Mouse (Mus musculus) liver, embryonic 11.5 days (tissue): ENCODE results near the gene Ddx27. TPM values are rescaled to one million over a fixed set of nuclear protein-coding genes. Genes with fewer than 3 reads are reported as not detected.

Experiments
- ATAC-seq: fragments of 200-750 bp; cut with Nextera tagmentation; replicated peaks from 2 replicates; pipeline ENCODE4 v1.8.0; 2017; ENCODE audit warnings: moderate number of reproducible peaks, mild to moderate bottlenecking, moderate TSS enrichment, moderate library complexity; ENCODE audit not compliant: low FRiP score
- DNase-seq: peaks from one replicate; pipeline ENCODE4 v3.0.0-alpha.2; 2017; ENCODE audit warnings: low spot score
- H3K27ac ChIP-seq: fragments of 300-500 bp; sonication (generic); 2 replicates; pipeline ENCODE4 v1.5.1; 2014; ENCODE audit warnings: mild to moderate bottlenecking, low read depth, low read length, control low read depth
- H3K27me3 ChIP-seq: fragments of 300-500 bp; sonication (generic); replicated peaks from 2 replicates; pipeline ENCODE4 v1.6.1; 2014; ENCODE audit warnings: low read length, mixed read lengths; ENCODE audit not compliant: control insufficient read depth, insufficient read depth
- H3K36me3 ChIP-seq: fragments of 300-500 bp; sonication (generic); 2 replicates; pipeline ENCODE4 v1.6.1; 2014; ENCODE audit warnings: mild to moderate bottlenecking, low read length, moderate library complexity, mixed read lengths; ENCODE audit not compliant: control insufficient read depth, insufficient read depth
- H3K4me1 ChIP-seq: fragments of 300-500 bp; sonication (generic); replicated peaks from 2 replicates; pipeline ENCODE4 v1.6.1; 2014; ENCODE audit warnings: low read length, mixed read lengths; ENCODE audit not compliant: control insufficient read depth, insufficient read depth
- H3K4me2 ChIP-seq: fragments of 300-500 bp; sonication (generic); 2 replicates; pipeline ENCODE4 v1.6.1; 2014; ENCODE audit warnings: mild to moderate bottlenecking, control low read depth, moderate library complexity
- H3K4me3 ChIP-seq: fragments of 300-500 bp; sonication (generic); 2 replicates; pipeline ENCODE4 v1.5.1; 2014; ENCODE audit warnings: low read depth, low read length, control low read depth
- H3K9ac ChIP-seq: fragments of 300-500 bp; sonication (generic); 2 replicates; pipeline ENCODE4 v1.6.1; 2014; ENCODE audit warnings: low read depth, low read length, control low read depth
- H3K9me3 ChIP-seq: fragments of 300-500 bp; sonication (generic); 2 replicates; pipeline ENCODE4 v1.6.1; 2016; ENCODE audit warnings: low read length, inconsistent platforms, mixed read lengths; ENCODE audit not compliant: control insufficient read depth
- WGBS: fragments of 180-500 bp; shearing (Covaris S2); extraction: QIAGEN DNeasy Blood & Tissue Kit; methylation state at CpG from one replicate; pipeline ENCODE4 v1.1.7; 2014; 5-methylcytosine and 5-hydroxymethylcytosine counted together
- polyA plus RNA-seq: library from polyadenylated mRNA; unstranded; fragments of >200 nt; fragmentation: Nextera tagmentation; extraction: Ambion mirVana; gene quantifications from 2 replicates; pipeline ENCODE4 v1.2.1, GENCODE M21; 2014

The Ddx27 gene
- polyA plus RNA-seq, 1 experiment from 2014 or later = 103 TPM

DNA sequence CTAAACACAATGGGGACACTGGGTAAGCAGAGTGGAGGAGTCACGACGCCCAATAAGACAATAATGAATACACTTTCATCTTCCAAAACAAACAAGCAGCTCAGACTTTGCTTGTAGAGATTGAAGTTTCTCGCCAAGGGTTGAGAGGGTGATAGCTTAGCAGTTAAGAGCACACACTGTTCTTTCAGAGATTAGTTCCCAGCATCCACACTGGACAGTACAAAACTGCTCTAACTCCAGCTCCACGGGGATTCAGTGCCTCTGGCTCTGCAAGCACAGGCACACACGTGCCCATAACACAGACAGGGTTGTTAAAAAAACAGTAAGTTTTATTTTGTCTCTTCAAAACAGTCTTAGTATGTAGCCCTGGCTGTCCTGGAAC lies 41.9 kb downstream of the Ddx27 start:
- no peak overlapping the region for H3K4me3 ChIP-seq
- DNase-seq (no peak), ATAC-seq (no peak)
- no peak overlapping the region for H3K27ac ChIP-seq
- H3K4me2 ChIP-seq = no peak overlapping the region
- 87% methylated on average over 5 of the region's 5 CpGs for WGBS
- no peaks in the 10 kb centered on the region for H3K9me3 ChIP-seq
- no peaks in the 10 kb centered on the region for H3K27me3 ChIP-seq
- H3K9ac ChIP-seq = no peak overlapping the region
- H3K4me1 ChIP-seq = peaks cover 31% of the 10 kb centered on the region
- H3K36me3 ChIP-seq = peaks cover 36% of the 10 kb centered on the region

DNA sequence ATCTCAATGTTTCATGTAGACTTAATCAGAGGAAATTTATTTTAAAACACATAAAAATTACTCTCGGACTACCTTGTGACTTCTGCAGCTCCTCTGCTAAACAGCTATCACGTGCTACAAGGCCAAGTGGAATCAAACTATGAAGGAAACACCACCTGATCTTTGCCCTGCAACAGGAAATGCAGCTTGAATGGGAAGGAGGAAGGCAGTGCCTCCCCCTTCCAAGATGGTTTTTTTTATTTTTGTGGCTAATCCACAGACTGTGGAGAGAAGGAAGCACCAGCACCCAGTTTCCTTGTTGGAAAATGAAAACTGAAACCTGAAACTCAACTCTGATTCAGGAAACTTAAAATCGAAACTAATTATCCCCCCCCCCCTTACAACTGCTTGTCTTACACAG lies 43.2 kb downstream of the Ddx27 start:
- 0 out of 2 replicates have a peak overlapping the region, but pooled peaks have one; percentile 13 for H3K27ac ChIP-seq
- WGBS = 66% methylated on average over 3 of the region's 3 CpGs
- no peaks in the 10 kb centered on the region for H3K9me3 ChIP-seq
- H3K4me2 ChIP-seq = no peak overlapping the region
- no peak for ATAC-seq
- no peak for DNase-seq
- peaks cover 30% of the 10 kb centered on the region for H3K36me3 ChIP-seq
- H3K27me3 ChIP-seq = no peaks in the 10 kb centered on the region
- H3K9ac ChIP-seq = no peak overlapping the region
- H3K4me1 ChIP-seq = peaks cover 28% of the 10 kb centered on the region
- no peak overlapping the region for H3K4me3 ChIP-seq

DNA sequence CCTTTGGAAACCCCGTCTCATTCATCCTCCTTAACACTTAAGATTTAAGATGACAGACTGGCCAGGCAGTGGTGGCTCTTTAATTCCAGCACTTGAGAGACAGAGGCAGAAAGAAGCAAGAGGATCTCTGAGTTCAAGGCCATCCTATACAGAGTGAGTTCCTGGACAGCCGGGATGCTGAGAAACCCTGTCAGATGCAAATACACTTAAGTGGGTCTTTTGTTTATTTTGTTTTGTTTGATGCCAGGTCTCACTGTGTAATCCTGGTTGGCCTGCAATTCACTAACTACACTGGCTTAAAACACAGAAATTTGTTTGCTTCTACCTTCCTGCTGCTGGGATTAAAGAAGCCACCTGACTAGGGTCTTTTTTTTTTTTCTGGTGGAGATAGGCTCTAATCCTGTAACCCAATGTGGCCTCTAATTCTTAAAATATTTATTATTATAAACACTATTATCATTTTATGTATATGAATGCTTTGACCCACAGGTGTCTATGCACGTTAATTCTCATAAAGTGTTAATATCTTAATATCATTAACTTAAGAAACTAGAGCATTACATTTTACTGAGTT lies 43.9 kb downstream of the Ddx27 start:
- Histone ChIP-seq H3K4me3 (no peak overlapping the region), H3K36me3 (peaks cover 32% of the 10 kb centered on the region), H3K4me1 (peaks cover 23% of the 10 kb centered on the region), H3K27me3 (no peaks in the 10 kb centered on the region), H3K9me3 (no peaks in the 10 kb centered on the region), H3K27ac (no peak overlapping the region), H3K9ac (no peak overlapping the region), H3K4me2 (no peak overlapping the region)
- 75% methylated on average over 3 of the region's 3 CpGs for WGBS
- ATAC-seq (no peak), DNase-seq (no peak)

GRCm38 (mm10) chr2:167059536-167059935 lies 44.5 kb downstream of the Ddx27 start:
- no peaks in the 10 kb centered on the region for H3K9me3 ChIP-seq
- peak overlapping the region; percentile 85 for H3K4me2 ChIP-seq
- 66% methylated on average over 8 of the region's 8 CpGs for WGBS
- peak overlapping the region; percentile 17; the same call in 1 of the 2 replicates for H3K4me3 ChIP-seq
- peaks cover 32% of the 10 kb centered on the region for H3K36me3 ChIP-seq
- H3K9ac ChIP-seq = peak overlapping the region; percentile 47
- no peak overlapping the region; the same call in 1 of the 2 replicates for H3K27ac ChIP-seq
- no peaks in the 10 kb centered on the region for H3K27me3 ChIP-seq
- DNase-seq (no peak), ATAC-seq (no peak)
- H3K4me1 ChIP-seq = peaks cover 23% of the 10 kb centered on the region

- peak overlapping the region; percentile 47 for H3K9ac ChIP-seq
- H3K4me3 ChIP-seq = peak overlapping the region; percentile 17; the same call in 1 of the 2 replicates
Measured at GRCm38 (mm10) chr2:167059960-167060359, 45.0 kb downstream of the Ddx27 start.

GRCm38 (mm10) chr2:167060360-167060759 lies 45.4 kb downstream of the Ddx27 start:
- Histone ChIP-seq H3K27me3 (no peaks in the 10 kb centered on the region), H3K4me2 (peak overlapping the region; percentile 85), H3K9me3 (no peaks in the 10 kb centered on the region), H3K36me3 (peaks cover 31% of the 10 kb centered on the region), H3K4me1 (peaks cover 28% of the 10 kb centered on the region), H3K4me3 (peak overlapping the region; percentile 13; the same call in 1 of the 2 replicates), H3K9ac (peak overlapping the region; percentile 47), H3K27ac (no peak overlapping the region; the same call in 1 of the 2 replicates)
- WGBS = 57% methylated on average over 3 of the region's 3 CpGs
- no peak for ATAC-seq
- no peak for DNase-seq

More at GRCm38 (mm10) chr2:167059960-167060359, 45.0 kb downstream of the Ddx27 start:
- Histone ChIP-seq H3K4me1 (peaks cover 26% of the 10 kb centered on the region), H3K9me3 (no peaks in the 10 kb centered on the region), H3K27ac (peak overlapping the region; percentile 25; the same call in 1 of the 2 replicates), H3K4me2 (peak overlapping the region; percentile 85), H3K36me3 (peaks cover 31% of the 10 kb centered on the region), H3K27me3 (no peaks in the 10 kb centered on the region)
- ATAC-seq (no peak), DNase-seq (no peak)
- WGBS = 69% methylated on average over 12 of the region's 12 CpGs

DNA sequence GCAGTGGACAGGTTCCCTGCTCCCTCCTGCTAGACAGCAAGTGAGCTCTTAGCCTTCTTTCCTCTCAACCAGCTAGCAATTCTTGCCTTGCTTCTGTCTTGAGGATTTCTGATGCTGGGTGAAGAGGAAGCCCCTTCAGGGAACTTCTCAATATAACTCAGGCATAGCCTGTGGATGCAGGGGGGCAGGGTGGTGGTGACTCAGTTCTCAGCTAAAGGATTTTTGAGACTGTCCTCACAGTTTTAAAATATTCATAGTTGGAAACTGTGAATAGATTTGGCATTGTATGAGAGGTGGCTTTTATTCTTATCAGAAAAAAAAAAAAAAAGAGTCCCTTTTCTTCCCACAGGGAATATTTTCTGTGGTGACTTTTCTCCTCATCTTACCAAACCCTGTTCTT lies 45.8 kb downstream of the Ddx27 start:
- no peak for DNase-seq
- Histone ChIP-seq H3K4me1 (peaks cover 30% of the 10 kb centered on the region), H3K27me3 (no peaks in the 10 kb centered on the region), H3K36me3 (peaks cover 31% of the 10 kb centered on the region), H3K9me3 (no peaks in the 10 kb centered on the region), H3K4me2 (peak overlapping the region; percentile 85), H3K9ac (peak overlapping the region; percentile 47), H3K27ac (no peak overlapping the region), H3K4me3 (peak overlapping the region; percentile 74; the same call in 1 of the 2 replicates)
- no peak for ATAC-seq

DNA sequence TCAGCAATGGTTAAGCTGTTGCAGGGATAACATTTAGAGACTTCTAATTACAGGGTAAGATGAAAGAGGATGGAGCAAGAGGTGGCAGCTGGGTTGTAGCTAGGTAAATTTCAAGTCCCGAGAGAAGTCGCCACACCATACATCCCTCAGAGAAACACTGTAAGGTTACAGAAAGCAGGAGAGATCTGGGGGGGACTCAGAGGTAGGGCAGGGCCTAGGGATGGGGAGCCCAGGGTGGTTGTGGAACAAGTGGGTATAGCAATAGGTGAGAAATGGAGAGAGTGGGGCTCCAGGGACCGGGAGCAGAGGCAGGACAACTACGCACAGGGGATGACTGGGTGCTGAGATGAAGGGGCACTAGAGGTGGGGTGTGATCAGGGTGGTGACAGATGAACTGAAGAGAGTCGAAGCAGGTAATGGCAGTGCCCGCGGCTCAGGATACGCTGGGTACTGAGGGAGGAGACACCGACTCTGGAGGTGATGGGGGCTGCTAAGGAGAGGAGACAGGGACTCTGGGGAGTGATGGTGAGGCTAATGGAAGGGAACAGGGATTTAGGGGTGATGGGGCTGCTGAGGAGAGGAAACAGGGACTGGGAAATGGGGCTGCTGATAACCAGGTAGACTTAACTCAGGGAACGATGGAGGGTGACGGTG lies 46.5 kb downstream of the Ddx27 start:
- peaks cover 33% of the 10 kb centered on the region for H3K36me3 ChIP-seq
- H3K4me3 ChIP-seq = peak overlapping the region; percentile 74
- H3K9ac ChIP-seq = peak overlapping the region; percentile 100
- peak overlapping the region; percentile 99 for H3K27ac ChIP-seq
- no peak for DNase-seq
- H3K4me1 ChIP-seq = peaks cover 32% of the 10 kb centered on the region
- H3K9me3 ChIP-seq = no peaks in the 10 kb centered on the region
- H3K27me3 ChIP-seq = no peaks in the 10 kb centered on the region
- WGBS = 19% methylated on average over 11 of the region's 11 CpGs
- peak overlapping the region; percentile 85 for H3K4me2 ChIP-seq
- ATAC-seq = no peak

DNA sequence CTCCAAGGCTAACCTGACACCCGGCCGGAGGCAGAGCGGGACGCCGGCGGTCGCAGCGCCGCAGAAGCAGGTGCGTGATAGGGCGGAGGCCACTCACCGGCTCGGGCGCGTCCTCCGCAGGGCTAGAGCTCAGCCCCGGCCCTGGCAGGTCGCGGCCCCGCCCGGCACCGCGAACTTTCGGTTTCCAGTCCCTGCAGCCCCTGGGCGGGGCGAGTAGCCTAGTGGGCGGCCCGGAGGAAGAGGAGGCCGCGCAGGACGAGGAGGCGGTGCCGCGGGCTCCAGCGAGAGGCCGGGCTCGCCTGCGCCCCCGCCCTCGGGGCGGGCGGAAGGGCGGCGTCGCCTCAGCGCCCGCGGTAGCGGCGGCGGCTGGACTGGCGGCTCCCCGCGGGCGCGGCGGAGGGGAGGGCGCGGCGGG lies 47.5 kb downstream of the Ddx27 start:
- Histone ChIP-seq H3K4me1 (peaks cover 32% of the 10 kb centered on the region), H3K36me3 (peaks cover 28% of the 10 kb centered on the region), H3K27ac (peak overlapping the region; percentile 99), H3K9me3 (no peaks in the 10 kb centered on the region), H3K4me2 (peak overlapping the region; percentile 85), H3K9ac (peak overlapping the region; percentile 100), H3K27me3 (no peaks in the 10 kb centered on the region), H3K4me3 (peak overlapping the region; percentile 74)
- ATAC-seq = peak; percentile 87
- DNase-seq = peak; percentile 91
- under 1% methylated on average over 60 of the region's 60 CpGs for WGBS
